Mouse (Mus musculus) hindbrain, postnatal 0 days (tissue): ENCODE results near the gene Slc46a2. TPM values are rescaled to one million over a fixed set of nuclear protein-coding genes. Genes with fewer than 3 reads are reported as not detected.
A peak's percentile ranks its signal among the peaks of the same experiment; 100 is the strongest.

Experiments
- ATAC-seq: fragments of 200-750 bp; cut with Nextera tagmentation; 2 replicates; pipeline ENCODE4 v1.8.0; 2017; ENCODE audit warnings: mild to moderate bottlenecking, moderate TSS enrichment, moderate library complexity
- DNase-seq: peaks from one replicate; pipeline ENCODE4 v3.0.0-alpha.2; 2015; ENCODE audit warnings: low spot score
- H3K27ac ChIP-seq: fragments of 300-500 bp; sonication (generic); 2 replicates; pipeline ENCODE4 v1.5.1; 2014; ENCODE audit warnings: mild to moderate bottlenecking
- H3K27me3 ChIP-seq: fragments of 300-500 bp; sonication (generic); 2 replicates; pipeline ENCODE4 v1.6.1; 2014; ENCODE audit warnings: low read length, mixed read lengths; ENCODE audit not compliant: insufficient read depth
- H3K36me3 ChIP-seq: fragments of 300-500 bp; sonication (generic); 2 replicates; pipeline ENCODE4 v1.6.1; 2014; ENCODE audit warnings: low read length, mixed read lengths; ENCODE audit not compliant: insufficient read depth
- H3K4me1 ChIP-seq: fragments of 300-500 bp; sonication (generic); 2 replicates; pipeline ENCODE4 v1.6.1; 2014; ENCODE audit warnings: antibody characterized with exemption, low read length, mixed read lengths; ENCODE audit not compliant: insufficient read depth
- H3K4me2 ChIP-seq: fragments of 300-500 bp; sonication (generic); 2 replicates; pipeline ENCODE4 v1.6.1; 2014; ENCODE audit warnings: low read depth, mild to moderate bottlenecking, low read length, moderate library complexity, mixed read lengths
- H3K4me3 ChIP-seq: fragments of 300-500 bp; sonication (generic); 2 replicates; pipeline ENCODE4 v1.5.1; 2014; ENCODE audit warnings: low read length
- H3K9ac ChIP-seq: fragments of 300-500 bp; sonication (generic); replicated peaks from 2 replicates; pipeline ENCODE4 v1.6.1; 2014; ENCODE audit warnings: mild to moderate bottlenecking, low read length, moderate library complexity, mixed read lengths
- H3K9me3 ChIP-seq: fragments of 300-500 bp; sonication (generic); 2 replicates; pipeline ENCODE4 v1.6.1; 2016; ENCODE audit warnings: low read length, mixed read lengths
- CTCF ChIP-seq: IDR thresholded peaks from 2 replicates; pipeline ENCODE4 v1.5.1; 2016; ENCODE audit warnings: antibody characterized with exemption, control low read depth, low read depth
- WGBS: fragments of 180-500 bp; shearing (Covaris S2); extraction: QIAGEN DNeasy Blood & Tissue Kit; methylation state at CpG from one replicate; pipeline ENCODE4 v1.1.7; 2014; 5-methylcytosine and 5-hydroxymethylcytosine counted together
- polyA plus RNA-seq: library from polyadenylated mRNA; unstranded; fragments of >200 nt; fragmentation: Nextera tagmentation; extraction: Ambion mirVana; gene quantifications from 2 replicates; pipeline ENCODE4 v1.2.1, GENCODE M21; 2015
- total RNA-seq: library from RNA; depleted of rRNA; stranded (reverse); fragments of >200 nt; gene quantifications from 2 replicates; pipeline ENCODE4 v1.2.3, GENCODE M21; 2014; rRNA removed

Gene Slc46a2
- total and polyA plus RNA-seq, 2 experiments from 2014 or later: 0.05 TPM; not detected in 1

DNA sequence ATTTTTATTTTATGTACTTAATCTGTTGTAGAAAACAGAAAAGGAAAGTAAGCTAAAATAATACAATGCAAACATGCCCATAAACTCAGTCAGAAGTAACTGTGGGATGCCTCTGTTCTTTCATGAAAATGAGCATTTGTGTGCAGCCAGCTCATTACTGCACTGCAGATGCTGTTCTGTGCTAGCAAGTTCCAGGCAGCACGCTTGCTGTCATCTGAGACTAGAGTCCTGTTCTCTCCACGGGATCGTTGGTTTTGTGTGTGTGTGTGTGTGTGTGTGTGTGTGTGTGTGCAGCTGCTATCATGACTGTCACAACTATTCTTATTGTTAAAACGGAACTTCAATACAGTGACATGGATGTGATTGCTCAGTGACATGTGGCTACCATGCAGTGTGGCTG, 53.0 kb downstream of the Slc46a2 start:
- H3K27ac ChIP-seq: no peak overlapping the region

DNA sequence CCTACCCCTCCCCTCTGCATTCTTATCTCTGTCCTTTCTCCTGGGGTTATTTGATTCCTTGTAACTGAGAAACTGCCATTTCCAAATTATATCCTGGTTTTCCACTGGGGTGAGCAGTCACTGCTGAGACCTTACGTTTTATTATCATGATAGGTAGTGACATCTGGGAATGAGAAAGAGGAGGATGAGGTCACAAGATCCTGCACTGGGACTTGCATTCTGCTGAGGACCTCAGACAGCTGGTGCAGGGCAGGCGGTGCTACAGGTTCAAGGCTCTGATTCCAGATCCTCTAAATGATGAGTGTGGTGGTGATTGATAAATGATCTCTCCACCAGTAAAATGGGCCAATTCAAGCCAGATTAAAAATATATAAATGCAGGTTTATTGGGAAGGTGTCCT, 54.4 kb downstream of the Slc46a2 start:
- Histone ChIP-seq H3K4me2 (no peak overlapping the region), H3K4me1 (no peaks in the 10 kb centered on the region; the same call in 1 of the 2 replicates), H3K9me3 (no peaks in the 10 kb centered on the region), H3K27me3 (no peaks in the 10 kb centered on the region), H3K4me3 (no peak overlapping the region), H3K36me3 (peaks cover 6% of the 10 kb centered on the region; the same call in 1 of the 2 replicates), H3K27ac (no peak overlapping the region), H3K9ac (no peak overlapping the region)
- WGBS: 68% methylated on average over 2 of the region's 2 CpGs
- TF ChIP-seq CTCF: no peak
- ATAC-seq: peak; percentile 27; the same call in 1 of the 2 replicates
- no peak for DNase-seq

More for the DNA sequence above, 53.0 kb downstream of the Slc46a2 start:
- WGBS: 42% methylated on average over 4 of the region's 4 CpGs
- Histone ChIP-seq H3K4me3 (no peak overlapping the region), H3K9ac (no peak overlapping the region), H3K27me3 (no peaks in the 10 kb centered on the region), H3K4me1 (no peaks in the 10 kb centered on the region; the same call in 1 of the 2 replicates), H3K4me2 (no peak overlapping the region), H3K36me3 (peaks cover 6% of the 10 kb centered on the region; the same call in 1 of the 2 replicates), H3K9me3 (no peaks in the 10 kb centered on the region)
- TF ChIP-seq CTCF: no peak
- DNase-seq (no peak), ATAC-seq (peak; percentile 30; the same call in 1 of the 2 replicates)

DNA sequence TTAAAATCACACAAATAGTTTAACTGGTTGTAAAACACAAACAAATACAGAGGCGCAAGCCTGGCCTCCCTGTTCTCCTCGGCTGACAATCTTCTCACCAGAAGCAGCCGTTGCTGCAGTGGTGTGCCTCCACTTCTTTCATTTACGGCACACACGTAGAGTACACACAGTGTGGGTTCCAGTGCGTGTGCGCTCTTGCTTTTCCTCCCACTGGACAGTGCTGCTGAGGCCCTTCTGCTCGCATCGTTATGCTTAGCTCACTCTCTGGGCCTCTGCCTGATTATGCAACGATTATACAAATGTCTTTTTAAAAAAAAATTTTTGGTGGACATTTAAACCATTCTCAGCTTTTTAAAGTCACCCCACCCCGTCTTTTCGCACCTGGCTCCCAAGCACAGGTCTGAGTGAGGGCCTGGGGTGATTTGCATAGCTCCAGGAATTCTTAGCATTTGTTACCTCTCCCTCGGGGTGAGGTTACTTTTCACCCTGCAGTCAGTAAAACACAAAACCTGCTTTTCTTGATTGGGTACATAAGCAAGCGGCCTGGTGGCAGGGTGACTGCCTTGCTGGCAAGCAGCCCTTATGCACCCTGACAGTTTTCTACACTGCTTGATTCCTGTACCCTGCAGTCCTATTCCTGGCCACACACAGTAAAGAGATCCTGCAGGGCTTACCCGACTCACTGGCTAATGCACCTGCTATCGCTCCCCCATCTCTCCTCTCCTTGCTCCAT, 55.0 kb downstream of the Slc46a2 start:
- no peak overlapping the region for H3K4me2 ChIP-seq
- 54% methylated on average over 16 of the region's 16 CpGs for WGBS
- H3K9me3 ChIP-seq: no peaks in the 10 kb centered on the region
- 0 out of 2 replicates have a peak, but pooled peaks have one; percentile 3 for TF ChIP-seq CTCF
- no peaks in the 10 kb centered on the region; the same call in 1 of the 2 replicates for H3K4me1 ChIP-seq
- DNase-seq (no peak), ATAC-seq (peak; percentile 74)
- no peak overlapping the region for H3K27ac ChIP-seq
- H3K4me3 ChIP-seq: no peak overlapping the region
- no peak overlapping the region for H3K9ac ChIP-seq
- H3K27me3 ChIP-seq: no peaks in the 10 kb centered on the region
- peaks cover 6% of the 10 kb centered on the region; the same call in 1 of the 2 replicates for H3K36me3 ChIP-seq

Other genes with a start within 250 kb of the Slc46a2 start
- gene Inip, start 113.5 kb downstream of the Slc46a2 start, total RNA-seq: 20.3 and 20.7 TPM in 2 replicates
- 40.2 and 40.5 TPM in 2 replicates for gene Inip, start 113.5 kb downstream of the Slc46a2 start, polyA plus RNA-seq
- gene Snx30, start 109.2 kb downstream of the Slc46a2 start, total RNA-seq: 31.2 and 34.1 TPM in 2 replicates
- 15.8 and 18.3 TPM in 2 replicates for gene Snx30, start 109.2 kb downstream of the Slc46a2 start, polyA plus RNA-seq
- not detected in 2 replicates for gene Mup4, start 45.7 kb upstream of the Slc46a2 start, total RNA-seq
- not detected in 2 replicates for gene Mup4, start 45.7 kb upstream of the Slc46a2 start, polyA plus RNA-seq
- gene Mup6, start 49.2 kb upstream of the Slc46a2 start, total RNA-seq: not detected in 2 replicates
- gene Mup6, start 49.2 kb upstream of the Slc46a2 start, polyA plus RNA-seq: 0.19 and 0.20 TPM in 2 replicates
- not detected in 2 replicates for gene Mup7, start 155.4 kb upstream of the Slc46a2 start, total RNA-seq
- gene Mup7, start 155.4 kb upstream of the Slc46a2 start, polyA plus RNA-seq: not detected in 2 replicates
- gene Mup2, start 239.2 kb upstream of the Slc46a2 start, total RNA-seq: not detected in 2 replicates
- not detected in 2 replicates for gene Mup2, start 239.2 kb upstream of the Slc46a2 start, polyA plus RNA-seq